Comparison of ENCODE assay signal across 17 mouse cellular contexts in the genomic region with DNA sequence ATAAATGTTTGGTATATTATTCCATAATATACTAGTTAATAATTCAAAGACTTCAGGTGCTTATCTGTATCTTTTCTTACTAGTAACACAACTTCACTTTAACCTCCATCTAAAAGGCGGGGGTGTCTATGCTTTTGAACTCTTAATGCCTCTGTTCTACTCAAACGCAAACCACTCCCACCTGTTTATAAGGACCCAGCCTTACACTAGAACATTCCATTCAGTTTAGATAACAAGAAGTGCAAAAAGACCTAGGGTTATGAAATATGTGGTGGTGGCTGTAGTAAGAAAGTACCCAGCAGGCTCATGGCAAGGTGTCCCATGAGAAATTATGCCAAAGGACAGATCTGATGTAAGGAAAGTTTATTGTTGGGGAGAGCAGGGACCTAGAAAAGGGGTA.
"Had no signal": no experiment of that assay in that cellular context is flagged by ENCODE, and none has a peak within 500 bp of the region (broad histone marks: within the 10 kb centered on the region; RNA-seq: fewer than 3 reads in every experiment).

No protein-coding gene starts in this region.

- H3K9me3 ChIP-seq: liver, embryonic 12.5 days; midbrain, embryonic 10.5 days; midbrain, embryonic 12.5 days; neural tube, embryonic 13.5 days; neural tube, embryonic 15.5 days had no signal

- H3K4me1 ChIP-seq: liver, embryonic 12.5 days; midbrain, embryonic 10.5 days; midbrain, embryonic 12.5 days; neural tube, embryonic 13.5 days had no signal

- DNase-seq: midbrain, embryonic 14.5 days; retina, postnatal 1 day; right cerebral cortex, adult 18-20 months; right cerebral cortex, postnatal 25 days; right cerebral cortex, postnatal 4 days; spleen, adult 18-20 months; thymus, adult 18-20 months; thymus, postnatal 14 days; thymus, postnatal 36 days had no signal

- H3K4me3 ChIP-seq: liver, embryonic 12.5 days; midbrain, embryonic 10.5 days; midbrain, embryonic 12.5 days; myocyte; neural tube, embryonic 13.5 days; neural tube, embryonic 15.5 days had no signal

- H3K36me3 ChIP-seq: liver, embryonic 12.5 days; midbrain, embryonic 10.5 days; midbrain, embryonic 12.5 days; neural tube, embryonic 13.5 days; neural tube, embryonic 15.5 days had no signal

- ATAC-seq: liver, embryonic 12.5 days; midbrain, embryonic 16.5 days had no signal

- H3K9ac ChIP-seq: liver, embryonic 12.5 days; liver, embryonic 14.5 days; midbrain, embryonic 12.5 days; neural tube, embryonic 13.5 days; neural tube, embryonic 15.5 days had no signal

- H3K27me3 ChIP-seq: liver, embryonic 12.5 days; midbrain, embryonic 12.5 days; neural tube, embryonic 13.5 days; neural tube, embryonic 15.5 days had no signal

- H3K27ac ChIP-seq: liver, embryonic 12.5 days; liver, embryonic 14.5 days; midbrain, embryonic 10.5 days; midbrain, embryonic 12.5 days; neural tube, embryonic 13.5 days; neural tube, embryonic 15.5 days had no signal

- H3K4me2 ChIP-seq: liver, embryonic 12.5 days; midbrain, embryonic 12.5 days; neural tube, embryonic 13.5 days; neural tube, embryonic 15.5 days had no signal
